Mouse (Mus musculus) hindlimb bud, embryonic 11.5 days (tissue): ENCODE results near the gene Coq5.
A peak's percentile ranks its signal among the peaks of the same experiment; 100 is the strongest.

ENCODE experiments used
- DNase-seq: peaks from one replicate; pipeline ENCODE4 v3.0.0-alpha.2; 2012; ENCODE audit warnings: low read depth, low spot score; ENCODE audit errors: extremely low spot score

Gene Coq5

DNA sequence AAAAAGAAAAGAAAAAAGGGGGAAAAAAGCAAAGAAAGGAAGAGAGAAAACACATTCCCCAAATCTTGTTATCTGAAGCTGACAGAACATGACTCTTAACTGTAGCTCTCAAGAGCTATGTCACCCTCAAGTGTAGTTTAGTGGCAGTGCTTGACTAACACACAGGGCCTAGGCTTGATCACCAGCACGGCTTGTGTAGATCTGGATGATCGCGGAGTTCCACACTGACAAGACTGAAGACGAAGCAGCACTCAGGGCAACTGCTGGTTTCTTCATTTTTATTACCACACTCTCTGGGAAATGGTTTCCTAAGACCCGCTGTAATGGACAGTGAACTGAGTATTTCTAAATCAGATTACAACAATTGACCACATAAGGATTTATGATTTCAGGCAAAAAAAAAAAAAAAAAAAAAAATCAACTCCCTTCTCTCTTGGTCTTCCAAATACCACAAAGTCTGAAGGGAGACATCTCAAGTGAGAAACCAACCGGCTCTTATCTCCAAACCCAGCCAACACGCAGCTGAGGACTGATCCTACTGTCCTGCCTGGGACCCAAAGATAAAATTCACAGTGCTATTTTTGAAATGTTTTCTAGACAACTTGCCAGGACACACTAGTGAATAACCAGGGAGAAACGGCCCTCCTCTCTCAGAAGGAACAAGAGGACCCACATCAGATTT lies 12.5 kb upstream of the Coq5 start:
- DNase-seq = no peak

DNA sequence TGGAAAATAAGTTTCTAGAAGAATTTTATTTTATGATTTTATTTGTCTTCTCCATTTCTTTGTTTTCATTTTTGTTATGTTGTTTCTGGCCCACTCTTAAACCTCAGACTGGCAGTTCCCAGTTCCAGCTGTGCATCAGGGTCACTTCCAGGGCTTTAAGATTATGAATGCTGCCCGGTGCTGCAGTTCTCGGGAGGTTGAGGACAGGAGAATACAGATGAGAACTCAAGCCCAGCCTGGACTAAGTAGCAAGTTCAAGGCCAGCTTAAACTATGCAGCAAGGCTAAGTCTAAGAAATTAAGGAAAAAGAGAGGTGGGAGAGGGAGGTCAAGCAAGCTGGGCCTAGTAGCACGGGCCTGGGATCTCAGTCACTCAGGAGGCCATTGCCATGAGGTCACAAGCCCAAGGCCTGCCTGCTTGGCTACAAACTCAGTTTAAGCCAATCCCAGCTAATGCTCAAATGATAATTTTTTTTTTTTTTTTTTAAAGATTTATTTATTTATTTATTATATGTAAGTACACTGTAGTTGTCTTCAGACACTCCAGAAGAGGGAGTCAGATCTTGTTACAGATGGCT lies 11.9 kb upstream of the Coq5 start:
- no peak for DNase-seq

GRCm38 (mm10) chr5:115268266-115268665 lies 11.2 kb upstream of the Coq5 start:
- DNase-seq = no peak

- no peak for DNase-seq
Measured at GRCm38 (mm10) chr5:115269969-115270368, 9.5 kb upstream of the Coq5 start.

GRCm38 (mm10) chr5:115271931-115272811 lies 7.3 kb upstream of the Coq5 start:
- no peak for DNase-seq

- peak; percentile 98 for DNase-seq
Measured at GRCm38 (mm10) chr5:115272812-115273548, 6.5 kb upstream of the Coq5 start, which contains the start of gene Rnf10. TSS of gene Rnf10 (minus strand) at chr5:115272898.

DNA sequence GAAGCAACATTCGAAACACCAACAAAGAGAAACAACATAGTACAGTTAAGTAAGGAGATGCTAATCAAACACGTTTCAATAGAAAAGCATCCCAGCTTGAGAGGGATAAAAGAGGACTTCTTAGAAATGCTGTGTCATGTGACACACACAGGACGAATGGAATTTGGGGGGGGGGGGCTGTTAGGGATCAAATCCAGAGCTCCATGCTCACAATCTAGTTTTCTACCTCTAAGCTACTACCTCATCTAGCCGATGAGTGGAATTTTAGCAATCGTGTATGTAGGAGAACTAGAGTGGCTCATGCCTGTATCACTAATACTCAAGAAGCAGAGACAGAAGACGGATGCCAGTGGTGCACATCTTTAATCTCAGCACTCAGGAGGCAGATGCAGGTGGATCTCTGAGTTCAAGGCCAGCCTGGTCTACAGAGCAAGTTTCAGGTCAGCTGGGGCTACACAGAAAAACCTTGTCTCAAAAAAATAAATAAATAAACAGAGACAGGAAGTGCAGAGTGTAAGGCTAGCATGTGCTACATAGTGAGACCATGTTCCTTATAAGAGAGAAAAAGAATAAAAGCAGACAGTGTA lies 5.8 kb upstream of the Coq5 start:
- no peak for DNase-seq

DNA sequence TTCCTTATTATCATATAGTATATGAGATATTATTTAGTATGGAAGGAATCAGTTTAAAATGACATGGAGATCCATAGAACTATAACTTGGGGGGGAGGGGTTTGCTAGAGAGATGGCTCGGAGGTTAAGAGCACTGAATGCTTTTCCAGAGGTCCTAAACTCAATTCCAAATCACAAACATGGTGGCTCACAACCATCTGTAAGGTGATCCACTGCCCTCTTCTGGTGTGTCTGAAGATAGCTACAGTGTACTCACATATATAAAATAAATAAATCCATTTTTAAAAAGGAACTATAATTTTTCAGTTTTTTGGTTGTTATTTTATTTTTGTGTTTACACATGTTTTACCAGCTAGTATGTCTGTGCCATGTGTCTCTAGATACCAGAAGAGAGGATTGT lies 5.1 kb upstream of the Coq5 start:
- no peak for DNase-seq

GRCm38 (mm10) chr5:115274771-115275170 lies 4.7 kb upstream of the Coq5 start:
- no peak for DNase-seq

- no peak for DNase-seq
Measured at GRCm38 (mm10) chr5:115275998-115276397, 3.5 kb upstream of the Coq5 start.

DNA sequence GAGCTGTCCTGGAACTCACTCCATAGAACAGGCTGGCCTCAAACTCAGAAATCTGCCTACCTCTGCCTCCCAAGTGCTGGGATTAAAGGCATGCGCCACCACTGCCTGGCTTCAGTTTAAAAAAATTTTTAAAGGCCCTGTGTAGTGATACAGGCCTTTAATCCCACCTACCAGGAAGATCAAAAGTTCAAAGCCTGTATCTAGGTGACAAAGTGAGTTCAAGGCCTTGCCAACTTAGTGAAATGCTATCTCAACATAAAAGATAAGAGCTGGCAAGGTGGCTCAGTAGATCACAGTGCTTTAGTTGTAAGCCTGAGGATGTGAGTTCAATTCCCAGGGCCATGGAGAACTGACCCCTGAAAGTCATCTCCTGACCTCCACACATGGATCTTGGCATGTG lies 1.4 kb upstream of the Coq5 start:
- no peak for DNase-seq

GRCm38 (mm10) chr5:115278785-115279184 lies 681 bp upstream of the Coq5 start:
- no peak for DNase-seq

- no peak for DNase-seq
Measured at GRCm38 (mm10) chr5:115280050-115280687, 703 bp downstream of the Coq5 start.

GRCm38 (mm10) chr5:115284735-115285134 lies 5.3 kb downstream of the Coq5 start:
- DNase-seq = no peak

DNA sequence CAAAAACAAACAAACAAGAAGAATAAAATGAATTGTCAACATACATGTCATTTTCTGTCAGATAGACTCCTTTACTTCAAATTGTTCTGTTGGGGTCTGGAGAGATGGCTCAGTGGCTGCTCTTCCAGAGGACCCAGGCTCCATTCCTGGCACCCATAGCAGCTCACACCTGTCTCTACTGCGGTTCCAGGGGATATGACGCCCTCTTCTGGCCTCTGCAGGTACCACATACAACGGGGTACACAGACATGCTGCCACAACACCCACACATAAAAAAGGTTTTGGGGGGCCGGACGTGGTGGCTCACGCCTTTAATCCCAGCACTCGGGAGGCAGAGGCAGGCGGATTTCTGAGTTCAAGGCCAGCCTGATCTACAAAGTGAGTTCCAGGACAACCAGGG lies 14.7 kb downstream of the Coq5 start:
- no peak for DNase-seq

- DNase-seq = no peak
Measured at GRCm38 (mm10) chr5:115296347-115296746, 16.9 kb downstream of the Coq5 start.

DNA sequence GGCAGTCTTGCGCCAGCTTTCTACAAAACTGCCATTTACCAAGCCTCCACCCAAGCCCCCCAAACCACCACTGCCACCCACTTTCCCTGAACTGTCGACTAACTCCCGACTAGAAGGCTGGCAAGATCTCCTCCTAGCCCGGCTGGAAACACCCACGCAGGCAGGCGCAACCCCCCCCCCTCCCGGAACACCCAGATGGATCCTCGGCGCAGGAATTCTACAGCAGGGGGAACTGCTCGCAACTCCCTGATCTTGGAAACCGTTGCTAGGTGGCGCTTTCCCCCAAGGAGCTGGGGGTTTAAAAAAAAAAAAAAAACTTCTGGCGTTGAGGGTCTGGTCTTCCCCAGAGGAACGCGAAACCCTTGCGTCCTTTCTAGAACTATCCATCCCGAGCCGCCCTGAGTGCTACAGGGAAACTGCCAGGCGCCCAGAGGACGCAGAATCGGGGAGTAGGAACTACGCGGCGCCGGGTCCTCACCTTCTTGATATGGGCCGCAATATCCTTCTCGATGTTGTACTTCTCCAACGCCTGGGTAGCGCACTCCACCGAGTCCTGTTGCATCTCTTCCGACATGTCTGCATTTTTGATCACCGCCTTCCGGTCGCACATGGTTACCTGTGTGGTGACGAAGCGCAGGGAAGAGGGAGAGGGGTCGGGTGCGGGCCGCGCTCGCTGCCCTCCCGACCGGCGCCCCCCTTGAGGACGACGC lies 20.7 kb downstream of the Coq5 start:
- no peak for DNase-seq

GRCm38 (mm10) chr5:115300792-115301614 lies 21.5 kb downstream of the Coq5 start, which contains the start of gene Dynll1:
TSS of gene Dynll1 (minus strand) at chr5:115300999.
- peak; percentile 98 for DNase-seq

- DNase-seq = no peak
Measured at GRCm38 (mm10) chr5:115301615-115302014, 22.1 kb downstream of the Coq5 start.
